Mouse (Mus musculus): Measurements from ENCODE around the gene Wtip.
A peak's percentile ranks its signal among the peaks of the same experiment; 100 is the strongest.
"Not testable (repeated sequence)": the region's sequence is repeated elsewhere in the genome, so short reads cannot be mapped to it uniquely, and the experiment has no call there.

Gene Wtip

GRCm38 (mm10) chr7:34133117-34133762, at the start of gene Wtip:
TSS of gene Wtip (minus strand) at chr7:34133268.
- DNase-seq (ENCODE audit: low read depth): no peak

GRCm38 (mm10) chr7:34176241-34176640, 43.2 kb upstream of the Wtip start:
- not testable (repeated sequence) for DNase-seq (ENCODE audit: low read depth)

GRCm38 (mm10) chr7:34172251-34172650, 39.2 kb upstream of the Wtip start:
- no peak for DNase-seq (ENCODE audit: low read depth)

- DNase-seq (ENCODE audit: low read depth): no peak
Measured at GRCm38 (mm10) chr7:34169454-34169853, 36.4 kb upstream of the Wtip start, which contains the start of gene Uba2. TSS of gene Uba2 (minus strand) at chr7:34169599.

GRCm38 (mm10) chr7:34168470-34169251, 35.6 kb upstream of the Wtip start:
- peak; percentile 91 for DNase-seq (ENCODE audit: low read depth)

GRCm38 (mm10) chr7:34167766-34168469, 34.9 kb upstream of the Wtip start:
- no peak for DNase-seq (ENCODE audit: low read depth)

- DNase-seq (ENCODE audit: low read depth): peak; percentile 49
Measured at GRCm38 (mm10) chr7:34166850-34167249, 33.8 kb upstream of the Wtip start.

GRCm38 (mm10) chr7:34165999-34166398, 32.9 kb upstream of the Wtip start:
- no peak for DNase-seq (ENCODE audit: low read depth)

GRCm38 (mm10) chr7:34164671-34165070, 31.6 kb upstream of the Wtip start:
- DNase-seq (ENCODE audit: low read depth): no peak

- DNase-seq (ENCODE audit: low read depth): no peak
Measured at GRCm38 (mm10) chr7:34159167-34159566, 26.1 kb upstream of the Wtip start.

GRCm38 (mm10) chr7:34157994-34158393, 24.9 kb upstream of the Wtip start:
- no peak for DNase-seq (ENCODE audit: low read depth)

GRCm38 (mm10) chr7:34147193-34147592, 14.1 kb upstream of the Wtip start:
- DNase-seq (ENCODE audit: low read depth): no peak

- DNase-seq (ENCODE audit: low read depth): no peak
Measured at GRCm38 (mm10) chr7:34141123-34141522, 8.1 kb upstream of the Wtip start.

GRCm38 (mm10) chr7:34139493-34139892, 6.4 kb upstream of the Wtip start:
- no peak for DNase-seq (ENCODE audit: low read depth)

- DNase-seq (ENCODE audit: low read depth): no peak
Measured at GRCm38 (mm10) chr7:34134336-34134735, 1.3 kb upstream of the Wtip start.

- no peak for DNase-seq (ENCODE audit: low read depth)
Measured at GRCm38 (mm10) chr7:34132355-34133079, 551 bp downstream of the Wtip start.

GRCm38 (mm10) chr7:34131959-34132354, 1.1 kb downstream of the Wtip start:
- DNase-seq (ENCODE audit: low read depth): no peak

GRCm38 (mm10) chr7:34131118-34131517, 1.9 kb downstream of the Wtip start:
- DNase-seq (ENCODE audit: low read depth): no peak

GRCm38 (mm10) chr7:34126291-34126690, 6.8 kb downstream of the Wtip start:
- DNase-seq (ENCODE audit: low read depth): no peak

- DNase-seq (ENCODE audit: low read depth): no peak
Measured at GRCm38 (mm10) chr7:34125346-34125745, 7.7 kb downstream of the Wtip start.

- no peak for DNase-seq (ENCODE audit: low read depth)
Measured at GRCm38 (mm10) chr7:34122987-34123720, 9.9 kb downstream of the Wtip start.
